Mouse (Mus musculus) gastrocnemius, postnatal 36 days (tissue): ENCODE data around the gene Alg6. TPM values are rescaled to one million over a fixed set of nuclear protein-coding genes. Genes with fewer than 3 reads are reported as not detected.

Experiments
- DNase-seq, 2 experiments: peaks; one replicate each; pipeline ENCODE4 v3.0.0; 2022
- intact Hi-C: fragments of 180-260 bp; cut with DNase I; formaldehyde crosslinking; loops from one replicate; pipeline ENCODE4 v1.15.1; 2025
- long read RNA-seq, 2 experiments: library from polyadenylated mRNA; stranded (forward); transcript quantifications; one replicate each; pipeline ENCODE4 v2.0.0; 2021
- total RNA-seq, 2 experiments: library from RNA; stranded (reverse); gene quantifications; 2 replicates each; pipeline ENCODE4 v1.2.3; 2021

The Alg6 gene
- 1 to 10 TPM; 3.3 to 5.2 TPM for total RNA-seq
- long read RNA-seq, experiment 1, partial matches to known transcripts = 0 of 3 reads
- long read RNA-seq, experiment 1, other reads (novel, unspliced or antisense) = 2 of 3 reads
- long read RNA-seq, experiment 2, partial matches to known transcripts = 0 of 3 reads
- long read RNA-seq, experiment 2, other reads (novel, unspliced or antisense) = 3 of 3 reads

- intact Hi-C loops = loop anchor here (2.0 kb wide), 1 partner anchor 52 kb away; no protein-coding TSS in a partner anchor
- peak; percentile 97 to 98 for DNase-seq
These were observed at the start of gene Alg6 for GRCm38 (mm10) chr4:99714904-99715782. Gene Alg6, plus strand, starts transcription at chr4:99715664.

GRCm38 (mm10) chr4:99670203-99670851 lies 45.1 kb upstream of the Alg6 start:
- intact Hi-C loops = no loop called here
- no peak for DNase-seq

GRCm38 (mm10) chr4:99675191-99675590 lies 40.3 kb upstream of the Alg6 start:
- intact Hi-C loops = no loop called here
- no peak for DNase-seq

GRCm38 (mm10) chr4:99683941-99684340 lies 31.5 kb upstream of the Alg6 start:
- no peak for DNase-seq
- intact Hi-C loops = no loop called here

GRCm38 (mm10) chr4:99686308-99686707 lies 29.2 kb upstream of the Alg6 start:
- DNase-seq = no peak
- intact Hi-C loops = no loop called here

GRCm38 (mm10) chr4:99712583-99713183 lies 2.8 kb upstream of the Alg6 start:
- intact Hi-C loops = no loop called here

GRCm38 (mm10) chr4:99713971-99714370 lies 1.5 kb upstream of the Alg6 start:
- no peak for DNase-seq
- intact Hi-C loops = loop anchor here (2.0 kb wide), 1 partner anchor 51 kb away; no protein-coding TSS in a partner anchor

More at GRCm38 (mm10) chr4:99712583-99713183, 2.8 kb upstream of the Alg6 start:
- DNase-seq = no peak

- DNase-seq = no peak
- intact Hi-C loops = loop anchor here (2.0 kb wide), 1 partner anchor 53 kb away; no protein-coding TSS in a partner anchor
These were observed 436 bp downstream of the Alg6 start for GRCm38 (mm10) chr4:99715783-99716416.

GRCm38 (mm10) chr4:99717905-99718304 lies 2.4 kb downstream of the Alg6 start:
- no peak for DNase-seq
- intact Hi-C loops = no loop called here

- intact Hi-C loops = no loop called here
- DNase-seq = peak in 1 of 2 experiments; percentile 21
These were observed 8.9 kb downstream of the Alg6 start for GRCm38 (mm10) chr4:99724331-99724730.

- no peak for DNase-seq
- intact Hi-C loops = no loop called here
These were observed 10.5 kb downstream of the Alg6 start for GRCm38 (mm10) chr4:99725914-99726451.

GRCm38 (mm10) chr4:99739836-99740235 lies 24.4 kb downstream of the Alg6 start:
- intact Hi-C loops = no loop called here

GRCm38 (mm10) chr4:99752426-99752825 lies 37.0 kb downstream of the Alg6 start:
- DNase-seq = no peak
- intact Hi-C loops = no loop called here

More at GRCm38 (mm10) chr4:99739836-99740235, 24.4 kb downstream of the Alg6 start:
- no peak for DNase-seq

GRCm38 (mm10) chr4:99766303-99766702 lies 50.8 kb downstream of the Alg6 start:
- intact Hi-C loops = loop anchor here (5.0 kb wide), 1 partner anchor 104 kb away; no protein-coding TSS in a partner anchor

GRCm38 (mm10) chr4:99766753-99767152 lies 51.3 kb downstream of the Alg6 start:
- intact Hi-C loops = loop anchor here (5.0 kb wide), 1 partner anchor 104 kb away; no protein-coding TSS in a partner anchor
- DNase-seq = peak in 1 of 2 experiments; percentile 6

More at GRCm38 (mm10) chr4:99766303-99766702, 50.8 kb downstream of the Alg6 start:
- DNase-seq = no peak

- intact Hi-C loops = no loop called here
- no peak for DNase-seq
These were observed 55.1 kb downstream of the Alg6 start for GRCm38 (mm10) chr4:99770555-99770954.

GRCm38 (mm10) chr4:99773041-99773440 lies 57.6 kb downstream of the Alg6 start:
- intact Hi-C loops = no loop called here

GRCm38 (mm10) chr4:99792365-99792764 lies 76.9 kb downstream of the Alg6 start:
- intact Hi-C loops = no loop called here
- DNase-seq = no peak

More at GRCm38 (mm10) chr4:99773041-99773440, 57.6 kb downstream of the Alg6 start:
- DNase-seq = no peak
